Mouse (Mus musculus): ENCODE data around the gene Lingo4.

DNA sequence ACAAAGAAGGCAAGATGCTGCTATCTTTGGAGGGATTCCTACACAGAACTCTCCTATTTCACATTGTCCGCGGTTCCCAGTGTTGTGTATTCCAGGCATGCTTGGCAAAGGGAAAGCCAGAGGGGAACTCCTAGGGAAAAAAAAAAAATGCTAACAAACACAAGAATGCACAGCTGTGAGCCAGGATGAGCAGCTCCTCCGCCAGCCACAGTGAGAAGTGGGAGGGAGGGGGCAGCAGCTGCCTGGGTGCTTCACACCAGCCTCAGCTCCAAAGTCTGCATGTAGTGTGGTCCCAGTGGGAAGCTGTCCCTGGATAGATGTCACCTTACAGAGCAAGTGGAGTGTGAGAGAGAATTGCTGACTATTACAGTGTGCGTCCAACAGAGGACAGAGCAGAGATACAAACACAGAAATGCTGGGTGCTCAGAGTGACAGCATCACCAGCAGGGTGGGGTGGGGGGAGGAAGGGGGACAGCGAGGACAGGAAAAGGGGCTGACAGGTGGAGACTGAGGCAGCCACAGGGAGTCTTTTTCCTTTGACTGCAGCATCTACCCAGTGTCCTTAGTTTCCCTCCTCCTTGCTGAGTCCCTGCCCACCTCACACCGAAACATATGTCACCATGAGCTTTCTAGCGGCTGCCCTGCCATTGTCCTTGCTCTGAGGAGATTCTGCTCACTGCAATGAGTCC, 6.2 kb downstream of the Lingo4 start:
- TF ChIP-seq CTCF (IDR thresholded peaks at IDR 0.05; ENCODE audit: control insufficient read depth, insufficient read depth, insufficient replicate concordance, low read depth, low read length): no peak
- TF ChIP-seq POLR2A (IDR thresholded peaks at IDR 0.05; ENCODE audit: control insufficient read depth, low read depth, low read length): no peak
